Mouse (Mus musculus) liver, postnatal 0 days (tissue): Measurements from ENCODE around the gene Hoxa6.

Experiments used
- CTCF ChIP-seq: sonication (generic); IDR thresholded peaks from 2 replicates; pipeline ENCODE4 v1.5.1; 2016; ENCODE audit warnings: antibody characterized with exemption, low read depth
- EP300 ChIP-seq: IDR thresholded peaks from 2 replicates; pipeline ENCODE4 v1.6.1; 2016; ENCODE audit warnings: antibody characterized with exemption, low read depth, mild to moderate bottlenecking

DNA sequence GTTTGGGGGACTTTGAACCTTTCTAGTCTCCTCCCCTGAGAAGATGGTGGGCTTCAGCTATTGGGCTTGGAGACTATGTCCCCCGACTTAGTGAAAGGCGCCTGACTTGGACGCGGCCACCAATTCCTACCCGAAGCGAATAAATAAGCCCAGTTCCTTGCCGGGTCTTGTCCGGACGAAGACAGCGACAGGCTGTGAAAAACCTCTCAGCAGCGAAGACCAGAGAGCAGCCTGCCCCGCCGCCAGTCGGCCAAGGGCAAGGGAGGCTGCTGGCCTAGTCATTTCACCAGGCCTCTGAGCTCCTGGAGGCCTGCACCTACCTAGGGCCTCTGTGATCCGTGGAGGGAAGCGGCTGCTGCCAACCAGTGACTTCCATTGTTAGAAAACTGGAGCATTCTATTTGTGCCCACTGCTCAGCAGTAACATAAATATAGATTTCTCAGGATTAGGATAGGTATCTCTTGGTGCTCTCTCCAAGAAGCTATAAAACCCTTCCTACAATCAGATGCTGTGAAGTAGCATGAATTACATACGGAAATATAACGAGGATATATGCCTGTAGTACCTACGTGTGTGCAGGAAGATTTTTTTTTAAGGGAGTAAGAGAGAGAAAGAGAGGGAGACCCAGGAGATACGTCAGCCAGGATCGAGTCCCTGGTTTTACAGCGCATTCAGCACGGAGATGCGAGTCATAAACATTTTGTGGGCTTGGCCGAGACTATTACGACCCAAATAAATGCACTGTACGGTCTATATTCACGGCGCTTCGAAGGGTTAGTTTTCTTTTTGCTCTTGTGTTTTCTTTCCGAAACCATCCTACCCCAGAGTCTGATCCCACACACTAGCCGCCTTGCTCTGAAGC, 11.7 kb upstream of the Hoxa6 start:
- no peak for TF ChIP-seq CTCF
- no peak for TF ChIP-seq EP300
